Mouse (Mus musculus): ENCODE results near the gene Crybb1. TPM values are rescaled to one million over a fixed set of nuclear protein-coding genes. Genes with fewer than 3 reads are reported as not detected.

The Crybb1 gene
- polyA plus RNA-seq, 1 experiment: 0.28 TPM

DNA sequence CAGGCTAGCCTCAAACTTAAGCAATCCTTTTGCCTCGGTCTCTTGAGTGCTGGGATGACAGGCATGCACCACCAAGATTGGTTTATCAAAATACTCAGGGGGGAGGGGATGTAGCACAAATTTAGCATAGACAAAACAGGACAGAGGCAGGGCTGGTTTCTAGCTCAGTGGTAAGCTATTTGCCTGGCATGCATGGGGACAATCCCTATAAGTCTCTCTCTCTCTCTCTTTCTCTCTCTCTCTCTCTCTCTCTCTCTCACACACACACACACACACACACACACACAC lies 11.4 kb upstream of the Crybb1 start:
- TF ChIP-seq CTCF (IDR thresholded peaks at IDR 0.05; ENCODE audit: control insufficient read depth, insufficient read depth, insufficient replicate concordance, low read depth, low read length): no peak
- TF ChIP-seq POLR2A (IDR thresholded peaks at IDR 0.05; ENCODE audit: control insufficient read depth, low read depth, low read length): no peak
- Histone ChIP-seq H3K27me3 (ENCODE audit: control insufficient read depth, insufficient read depth, low read length) (no peaks in the 10 kb centered on the region), H3K4me1 (ENCODE audit: control insufficient read depth, insufficient read depth, low read length) (no peaks in the 10 kb centered on the region; the same call in 1 of the 2 replicates), H3K36me3 (ENCODE audit: control insufficient read depth, insufficient read depth, low read length) (no peaks in the 10 kb centered on the region), H3K27ac (ENCODE audit: control insufficient read depth, insufficient read depth, low read depth, low read length) (no peak overlapping the region), H3K4me3 (ENCODE audit: control insufficient read depth, low read depth, low read length) (no peak overlapping the region)

DNA sequence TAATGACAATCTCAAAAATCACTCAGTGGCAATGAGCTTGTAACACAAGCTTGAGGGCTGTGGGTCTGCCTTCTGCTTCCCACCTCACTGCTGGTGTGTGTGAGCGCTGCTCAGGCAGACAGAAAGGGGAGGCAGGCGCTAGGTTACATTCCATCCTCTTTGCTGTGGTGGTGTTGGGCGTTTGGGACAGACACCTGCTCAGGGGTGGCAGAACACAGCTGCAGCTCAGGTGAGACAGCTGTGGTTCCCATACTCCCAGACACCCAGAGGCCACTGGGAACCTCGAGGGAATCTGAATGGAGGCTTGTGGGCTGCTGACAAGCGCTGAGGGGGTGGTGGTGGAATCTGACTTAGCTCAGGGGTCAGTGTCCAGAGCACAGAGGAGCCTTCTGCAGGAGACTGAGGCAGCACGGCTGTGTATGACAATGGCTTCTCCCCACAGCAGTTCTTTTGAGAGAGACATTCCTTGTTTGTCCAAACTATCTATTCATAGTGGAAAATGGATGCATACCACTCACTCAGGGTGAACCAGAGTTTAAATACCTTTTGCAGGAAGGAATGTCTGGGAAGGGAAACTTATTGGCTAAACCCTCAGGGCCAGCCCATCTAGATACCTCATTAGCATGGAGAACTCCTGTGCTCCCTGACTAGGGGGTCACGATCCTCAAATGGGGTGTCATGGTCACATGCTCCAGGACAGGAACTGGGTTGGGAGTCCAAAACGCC lies 10.6 kb upstream of the Crybb1 start:
- no peak overlapping the region for H3K4me3 ChIP-seq (ENCODE audit: control insufficient read depth, low read depth, low read length)
- TF ChIP-seq CTCF (IDR thresholded peaks at IDR 0.05; ENCODE audit: control insufficient read depth, insufficient read depth, insufficient replicate concordance, low read depth, low read length): no peak
- no peak for TF ChIP-seq POLR2A (IDR thresholded peaks at IDR 0.05; ENCODE audit: control insufficient read depth, low read depth, low read length)
- H3K4me1 ChIP-seq (ENCODE audit: control insufficient read depth, insufficient read depth, low read length): no peaks in the 10 kb centered on the region; the same call in 1 of the 2 replicates
- no peaks in the 10 kb centered on the region for H3K27me3 ChIP-seq (ENCODE audit: control insufficient read depth, insufficient read depth, low read length)
- no peaks in the 10 kb centered on the region for H3K36me3 ChIP-seq (ENCODE audit: control insufficient read depth, insufficient read depth, low read length)
- no peak overlapping the region for H3K27ac ChIP-seq (ENCODE audit: control insufficient read depth, insufficient read depth, low read depth, low read length)

DNA sequence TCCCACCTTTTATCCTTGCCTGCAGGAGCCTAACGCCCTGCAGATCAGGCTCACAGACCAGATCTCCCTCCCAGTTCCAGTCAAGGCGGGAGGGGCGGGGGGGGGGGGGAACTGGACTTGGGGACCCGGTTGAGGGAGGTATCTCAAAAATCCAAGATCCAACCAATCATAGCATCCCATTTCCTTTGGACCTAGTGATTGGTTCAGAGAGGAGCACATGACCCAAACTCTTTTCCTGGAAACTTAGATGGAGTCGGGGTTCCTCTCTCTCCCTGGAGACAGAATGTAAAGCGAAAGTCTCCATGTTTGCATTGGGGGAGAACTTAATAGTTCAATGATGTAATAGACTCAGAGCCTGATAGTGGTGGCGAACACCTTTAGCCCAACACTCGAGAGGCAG lies 8.2 kb upstream of the Crybb1 start:
- Histone ChIP-seq H3K36me3 (ENCODE audit: control insufficient read depth, insufficient read depth, low read length) (no peaks in the 10 kb centered on the region), H3K4me3 (ENCODE audit: control insufficient read depth, low read depth, low read length) (no peak overlapping the region), H3K4me1 (ENCODE audit: control insufficient read depth, insufficient read depth, low read length) (no peaks in the 10 kb centered on the region; the same call in 1 of the 2 replicates), H3K27me3 (ENCODE audit: control insufficient read depth, insufficient read depth, low read length) (no peaks in the 10 kb centered on the region), H3K27ac (ENCODE audit: control insufficient read depth, insufficient read depth, low read depth, low read length) (no peak overlapping the region)
- TF ChIP-seq POLR2A (IDR thresholded peaks at IDR 0.05; ENCODE audit: control insufficient read depth, low read depth, low read length) (no peak), CTCF (IDR thresholded peaks at IDR 0.05; ENCODE audit: control insufficient read depth, insufficient read depth, insufficient replicate concordance, low read depth, low read length) (no peak)

DNA sequence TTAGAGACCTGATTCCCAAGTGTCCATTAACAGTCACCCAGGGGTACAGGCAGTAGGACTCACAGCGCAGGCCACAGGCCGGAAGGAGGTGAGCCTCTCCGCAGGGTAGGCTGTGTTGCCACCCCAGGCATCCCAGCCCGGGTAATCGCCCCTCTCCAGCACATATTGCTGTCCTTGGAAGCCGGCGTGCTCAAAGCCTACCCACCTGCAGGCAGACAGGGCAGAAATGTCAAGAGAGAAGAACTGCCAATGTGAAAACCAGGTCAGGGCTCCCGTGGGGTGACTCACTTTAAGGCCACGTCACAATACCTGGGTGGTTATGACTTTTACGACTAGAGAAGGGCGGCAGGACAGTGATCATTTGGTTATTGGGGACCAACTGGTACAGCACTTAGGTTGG lies 6.5 kb upstream of the Crybb1 start:
- no peak for TF ChIP-seq CTCF (IDR thresholded peaks at IDR 0.05; ENCODE audit: control insufficient read depth, insufficient read depth, insufficient replicate concordance, low read depth, low read length)
- TF ChIP-seq POLR2A (IDR thresholded peaks at IDR 0.05; ENCODE audit: control insufficient read depth, low read depth, low read length): no peak
- no peaks in the 10 kb centered on the region; the same call in 1 of the 2 replicates for H3K4me1 ChIP-seq (ENCODE audit: control insufficient read depth, insufficient read depth, low read length)
- H3K4me3 ChIP-seq (ENCODE audit: control insufficient read depth, low read depth, low read length): no peak overlapping the region
- H3K27ac ChIP-seq (ENCODE audit: control insufficient read depth, insufficient read depth, low read depth, low read length): no peak overlapping the region
- H3K27me3 ChIP-seq (ENCODE audit: control insufficient read depth, insufficient read depth, low read length): no peaks in the 10 kb centered on the region
- H3K36me3 ChIP-seq (ENCODE audit: control insufficient read depth, insufficient read depth, low read length): no peaks in the 10 kb centered on the region

DNA sequence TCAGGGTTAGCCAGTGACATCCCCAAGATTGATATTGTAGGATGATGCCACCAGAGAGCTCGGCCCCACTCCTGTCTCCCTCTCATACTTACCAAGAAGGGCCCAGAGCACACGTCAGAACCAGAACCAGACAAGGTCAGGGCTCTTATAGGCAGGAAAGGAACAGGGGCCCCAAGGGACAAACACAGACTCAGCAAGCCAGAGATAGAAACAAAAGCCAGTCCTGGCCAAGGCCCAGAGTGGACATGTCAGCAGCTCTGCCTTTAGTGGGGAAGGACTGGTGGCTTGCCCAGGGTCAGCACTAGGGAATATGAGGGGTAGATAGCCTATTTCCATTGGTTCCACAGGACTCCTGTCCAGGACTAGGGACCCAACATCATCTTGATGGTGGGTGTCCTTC lies 3.2 kb upstream of the Crybb1 start, which contains the start of gene Cryba4:
Gene Cryba4, minus strand, starts transcription at position 119 of the 400 bp plus-strand sequence.
- TF ChIP-seq POLR2A (IDR thresholded peaks at IDR 0.05; ENCODE audit: control insufficient read depth, low read depth, low read length) (no peak), CTCF (IDR thresholded peaks at IDR 0.05; ENCODE audit: control insufficient read depth, insufficient read depth, insufficient replicate concordance, low read depth, low read length) (no peak)
- no peaks in the 10 kb centered on the region for H3K36me3 ChIP-seq (ENCODE audit: control insufficient read depth, insufficient read depth, low read length)

DNA sequence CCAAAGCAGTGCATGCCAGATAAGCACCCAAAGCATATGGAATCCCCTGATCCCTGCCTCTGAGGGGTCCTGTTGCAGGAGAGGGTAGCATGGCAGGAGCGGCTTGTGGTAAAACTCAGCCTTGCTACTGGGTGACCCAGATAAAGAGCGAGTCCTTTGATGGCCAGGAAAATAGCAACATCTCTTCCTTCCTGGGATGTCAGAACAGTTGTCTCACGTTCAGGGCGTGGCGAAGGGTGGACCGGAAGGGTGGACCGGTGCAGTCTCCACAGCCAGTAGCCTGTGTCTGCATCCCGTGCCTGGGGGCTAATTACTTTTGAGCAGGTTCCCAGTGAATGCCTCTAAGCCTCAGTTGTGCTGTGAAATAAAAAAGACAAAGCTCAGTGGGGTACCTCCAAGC lies 2.4 kb upstream of the Crybb1 start:
- Histone ChIP-seq H3K27ac (ENCODE audit: control insufficient read depth, insufficient read depth, low read depth, low read length) (no peak overlapping the region), H3K4me3 (ENCODE audit: control insufficient read depth, low read depth, low read length) (no peak overlapping the region), H3K4me1 (ENCODE audit: control insufficient read depth, insufficient read depth, low read length) (no peaks in the 10 kb centered on the region; the same call in 1 of the 2 replicates), H3K36me3 (ENCODE audit: control insufficient read depth, insufficient read depth, low read length) (no peaks in the 10 kb centered on the region), H3K27me3 (ENCODE audit: control insufficient read depth, insufficient read depth, low read length) (no peaks in the 10 kb centered on the region)
- no peak for TF ChIP-seq CTCF (IDR thresholded peaks at IDR 0.05; ENCODE audit: control insufficient read depth, insufficient read depth, insufficient replicate concordance, low read depth, low read length)
- no peak for TF ChIP-seq POLR2A (IDR thresholded peaks at IDR 0.05; ENCODE audit: control insufficient read depth, low read depth, low read length)

More for the DNA sequence above, 3.2 kb upstream of the Crybb1 start, which contains the start of gene Cryba4:
- no peaks in the 10 kb centered on the region; the same call in 1 of the 2 replicates for H3K4me1 ChIP-seq (ENCODE audit: control insufficient read depth, insufficient read depth, low read length)
- no peak within 1 kb of the TSS for H3K27ac ChIP-seq (ENCODE audit: control insufficient read depth, insufficient read depth, low read depth, low read length)
- H3K4me3 ChIP-seq (ENCODE audit: control insufficient read depth, low read depth, low read length): no peak within 1 kb of the TSS
- no peaks in the 10 kb centered on the region for H3K27me3 ChIP-seq (ENCODE audit: control insufficient read depth, insufficient read depth, low read length)

DNA sequence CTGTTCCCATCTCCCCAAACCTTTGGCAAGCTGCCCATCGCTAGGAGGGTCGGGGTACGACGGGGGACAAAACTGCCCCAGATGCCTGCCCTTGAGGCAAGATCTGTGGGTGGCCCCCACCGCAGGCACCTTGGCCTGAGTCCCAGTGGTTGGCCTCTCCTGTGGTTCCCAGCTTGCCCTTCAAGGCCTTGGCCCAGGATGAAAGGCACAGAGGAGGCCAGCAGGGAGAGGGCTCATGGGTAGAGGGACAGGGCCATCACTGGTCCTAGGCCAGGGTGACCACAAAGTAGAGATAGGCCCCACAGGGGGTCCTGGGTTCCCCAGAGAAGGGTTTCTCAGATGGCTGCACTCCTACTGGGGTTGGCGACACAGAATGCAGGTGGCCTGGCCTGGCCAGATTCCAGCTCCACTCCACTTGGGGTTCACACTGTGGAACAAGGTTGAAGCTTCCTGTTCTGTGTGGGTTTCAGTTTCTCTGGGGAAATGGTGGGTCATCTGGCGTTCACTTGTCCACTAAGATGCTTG lies 1.3 kb upstream of the Crybb1 start:
- H3K36me3 ChIP-seq (ENCODE audit: control insufficient read depth, insufficient read depth, low read length): no peaks in the 10 kb centered on the region
- TF ChIP-seq CTCF (IDR thresholded peaks at IDR 0.05; ENCODE audit: control insufficient read depth, insufficient read depth, insufficient replicate concordance, low read depth, low read length) (no peak), POLR2A (IDR thresholded peaks at IDR 0.05; ENCODE audit: control insufficient read depth, low read depth, low read length) (no peak)
- no peaks in the 10 kb centered on the region; the same call in 1 of the 2 replicates for H3K4me1 ChIP-seq (ENCODE audit: control insufficient read depth, insufficient read depth, low read length)
- H3K27me3 ChIP-seq (ENCODE audit: control insufficient read depth, insufficient read depth, low read length): no peaks in the 10 kb centered on the region
- no peak overlapping the region; the same call in 1 of the 2 replicates for H3K27ac ChIP-seq (ENCODE audit: control insufficient read depth, insufficient read depth, low read depth, low read length)
- no peak overlapping the region for H3K4me3 ChIP-seq (ENCODE audit: control insufficient read depth, low read depth, low read length)

Data from testis, adult 2 months (tissue).